Mouse (Mus musculus) CH12.LX (cell line): Measurements from ENCODE around the gene Abtb1. TPM values are rescaled to one million over a fixed set of nuclear protein-coding genes. Genes with fewer than 3 reads are reported as not detected.
A peak's percentile ranks its signal among the peaks of the same experiment; 100 is the strongest.

ENCODE experiments used
- DNase-seq: peaks from one replicate; pipeline ENCODE4 v3.0.0-alpha.2; 2013; ENCODE audit errors: extremely low read depth
- H3K27ac ChIP-seq: 2 replicates; pipeline ENCODE4 v1.5.1; 2012; ENCODE audit warnings: low read depth, mild to moderate bottlenecking, control low read depth, moderate library complexity; ENCODE audit not compliant: insufficient read depth
- H3K27me3 ChIP-seq: replicated peaks from 2 replicates; pipeline ENCODE3; 2012; ENCODE audit warnings: inconsistent platforms
- H3K36me3 ChIP-seq, 2 experiments: replicated peaks in 1 of 2; 2 replicates each; pipeline versions ENCODE3 to v1.6.1; 2012; ENCODE audit warnings: inconsistent platforms in 1 of 2, low read length in 1 of 2, mild to moderate bottlenecking in 1 of 2, mixed read lengths in 1 of 2, moderate library complexity in 1 of 2; ENCODE audit not compliant: control insufficient read depth in 1 of 2, insufficient read depth in 1 of 2
- H3K4me1 ChIP-seq, 2 experiments: 2 replicates each; pipeline ENCODE4 v1.6.1; 2012; ENCODE audit warnings: inconsistent platforms in 1 of 2, moderate library complexity in 1 of 2; ENCODE audit not compliant: insufficient read depth in 2 of 2, control insufficient read depth in 1 of 2
- H3K4me2 ChIP-seq: 2 replicates; pipeline ENCODE4 v1.6.1; 2012; ENCODE audit warnings: low read depth, mild to moderate bottlenecking, control low read depth; ENCODE audit not compliant: poor library complexity, insufficient read depth, severe bottlenecking
- H3K4me3 ChIP-seq, 3 experiments: fragments of 150-350 bp in 1 of 3; sonication (generic) in 1 of 3; replicated peaks in 1 of 3; 2 replicates each; pipeline versions ENCODE3 to v1.5.1; 2011 to 2012; ENCODE audit warnings: low read depth in 2 of 3, low read length in 2 of 3, mild to moderate bottlenecking in 2 of 3, moderate library complexity in 2 of 3, control low read depth in 1 of 3, improper control_type of control experiment in 1 of 3, inconsistent platforms in 1 of 3, mixed read lengths in 1 of 3; ENCODE audit not compliant: poor library complexity in 1 of 3
- H3K79me2 ChIP-seq: replicated peaks from 2 replicates; pipeline ENCODE4 v1.6.1; 2012; ENCODE audit warnings: mild to moderate bottlenecking, moderate library complexity; ENCODE audit not compliant: control insufficient read depth, poor library complexity, insufficient read depth, severe bottlenecking; ENCODE audit errors: extremely low read depth
- H3K9ac ChIP-seq: 2 replicates; pipeline ENCODE4 v1.6.1; 2012; ENCODE audit warnings: low read depth, mild to moderate bottlenecking, control low read depth, moderate library complexity; ENCODE audit not compliant: insufficient read depth
- H3K9me3 ChIP-seq: replicated peaks from 2 replicates; pipeline ENCODE3; 2012; ENCODE audit warnings: low read length, inconsistent platforms, mixed read lengths
- BHLHE40 ChIP-seq: IDR thresholded peaks from 2 replicates; pipeline ENCODE4 v1.6.1; 2011; ENCODE audit warnings: mild to moderate bottlenecking, low read depth, low read length, improper control_type of control experiment
- CHD1 ChIP-seq: IDR thresholded peaks from 2 replicates; pipeline ENCODE4 v1.6.1; 2012; ENCODE audit warnings: low read depth, low read length, improper control_type of control experiment, inconsistent platforms
- CHD2 ChIP-seq: IDR thresholded peaks from 2 replicates; pipeline ENCODE4 v1.6.1; 2011; ENCODE audit warnings: low read length, improper control_type of control experiment
- CTCF ChIP-seq, 2 experiments: IDR thresholded peaks in 1 of 2; conservative IDR thresholded peaks in 1 of 2; 2 replicates each; pipeline ENCODE4 v1.5.1; 2011 to 2012; ENCODE audit warnings: low read depth in 2 of 2, low read length in 2 of 2, improper control_type of control experiment in 1 of 2, inconsistent platforms in 1 of 2, mild to moderate bottlenecking in 1 of 2, moderate library complexity in 1 of 2
- E2F4 ChIP-seq: IDR thresholded peaks from 2 replicates; pipeline ENCODE4 v1.6.1; 2011; ENCODE audit warnings: low read depth, low read length, improper control_type of control experiment; ENCODE audit not compliant: insufficient replicate concordance
- ELF1 ChIP-seq: IDR thresholded peaks from 2 replicates; pipeline ENCODE4 v1.6.1; 2014; ENCODE audit warnings: low read depth, mild to moderate bottlenecking, inconsistent platforms, low read length, improper control_type of control experiment
- EP300 ChIP-seq: IDR thresholded peaks from 2 replicates; pipeline ENCODE4 v1.6.1; 2011; ENCODE audit warnings: low read length, improper control_type of control experiment
- ETS1 ChIP-seq: conservative IDR thresholded peaks from 2 replicates; pipeline ENCODE4 v1.6.1; 2012; ENCODE audit warnings: low read depth, mild to moderate bottlenecking, inconsistent platforms, low read length, improper control_type of control experiment, moderate library complexity
- GABPA ChIP-seq: IDR thresholded peaks from 2 replicates; pipeline ENCODE4 v1.6.1; 2012; ENCODE audit warnings: low read depth, low read length, improper control_type of control experiment, inconsistent platforms; ENCODE audit not compliant: insufficient replicate concordance
- HCFC1 ChIP-seq: IDR thresholded peaks from 2 replicates; pipeline ENCODE4 v1.6.1; 2012; ENCODE audit warnings: low read depth, mild to moderate bottlenecking, inconsistent platforms, low read length, improper control_type of control experiment
- IRF4 ChIP-seq: IDR thresholded peaks from 2 replicates; pipeline ENCODE4 v1.6.1; 2014; ENCODE audit warnings: low read depth, mild to moderate bottlenecking, inconsistent platforms, low read length, improper control_type of control experiment
- JUN ChIP-seq: IDR thresholded peaks from 2 replicates; pipeline ENCODE4 v1.6.1; 2011; ENCODE audit warnings: low read depth, mild to moderate bottlenecking, low read length, improper control_type of control experiment, moderate library complexity; ENCODE audit not compliant: insufficient read depth
- JUND ChIP-seq: conservative IDR thresholded peaks from 2 replicates; pipeline ENCODE4 v1.6.1; 2011; ENCODE audit warnings: low read depth, low read length, improper control_type of control experiment
- KAT2A ChIP-seq: IDR thresholded peaks from 2 replicates; pipeline ENCODE4 v1.6.1; 2012; ENCODE audit warnings: low read length, improper control_type of control experiment, inconsistent platforms; ENCODE audit not compliant: insufficient replicate concordance
- MAFK ChIP-seq: IDR thresholded peaks from 2 replicates; pipeline ENCODE4 v1.6.1; 2011; ENCODE audit warnings: low read length, improper control_type of control experiment; ENCODE audit not compliant: insufficient replicate concordance
- MAX ChIP-seq: IDR thresholded peaks from 2 replicates; pipeline ENCODE4 v1.6.1; 2011; ENCODE audit warnings: low read length, improper control_type of control experiment
- MAZ ChIP-seq: IDR thresholded peaks from 2 replicates; pipeline ENCODE4 v1.6.1; 2012; ENCODE audit warnings: low read depth, mild to moderate bottlenecking, inconsistent platforms, low read length, improper control_type of control experiment, moderate library complexity
- MEF2A ChIP-seq: IDR thresholded peaks from 2 replicates; pipeline ENCODE4 v1.6.1; 2014; ENCODE audit warnings: low read depth, mild to moderate bottlenecking, inconsistent platforms, low read length, improper control_type of control experiment, borderline replicate concordance
- MXI1 ChIP-seq: IDR thresholded peaks from 2 replicates; pipeline ENCODE4 v1.6.1; 2011; ENCODE audit warnings: mild to moderate bottlenecking, low read depth, low read length, improper control_type of control experiment
- MYC ChIP-seq: IDR thresholded peaks from 2 replicates; pipeline ENCODE4 v1.6.1; 2011; ENCODE audit warnings: low read depth, mild to moderate bottlenecking, improper control_type of control experiment, low read length
- NELFE ChIP-seq: IDR thresholded peaks from 2 replicates; pipeline ENCODE4 v1.6.1; 2011; ENCODE audit warnings: low read depth, low read length, improper control_type of control experiment
- NRF1 ChIP-seq: IDR thresholded peaks from 2 replicates; pipeline ENCODE4 v1.6.1; 2014; ENCODE audit warnings: low read depth, mild to moderate bottlenecking, inconsistent platforms, low read length, improper control_type of control experiment, moderate library complexity
- PAX5 ChIP-seq: IDR thresholded peaks from 2 replicates; pipeline ENCODE4 v1.6.1; 2012; ENCODE audit warnings: low read length, inconsistent platforms, mixed read lengths
- POLR2A ChIP-seq: IDR thresholded peaks from 2 replicates; pipeline ENCODE4 v1.6.1; 2011; ENCODE audit warnings: low read depth, mild to moderate bottlenecking, improper control_type of control experiment, low read length
- POLR2AphosphoS2 ChIP-seq: IDR thresholded peaks from 2 replicates; pipeline ENCODE4 v1.6.1; 2011; ENCODE audit warnings: low read depth, low read length, improper control_type of control experiment
- RAD21 ChIP-seq: IDR thresholded peaks from 2 replicates; pipeline ENCODE4 v1.6.1; 2011; ENCODE audit warnings: low read depth, mild to moderate bottlenecking, low read length, improper control_type of control experiment, moderate library complexity
- RCOR1 ChIP-seq: conservative IDR thresholded peaks from 2 replicates; pipeline ENCODE4 v1.6.1; 2012; ENCODE audit warnings: low read depth, mild to moderate bottlenecking, inconsistent platforms, low read length, improper control_type of control experiment
- SIN3A ChIP-seq: IDR thresholded peaks from 2 replicates; pipeline ENCODE4 v1.6.1; 2012; ENCODE audit warnings: low read length, improper control_type of control experiment, inconsistent platforms
- SMC3 ChIP-seq: IDR thresholded peaks from 2 replicates; pipeline ENCODE4 v1.6.1; 2011; ENCODE audit warnings: low read depth, low read length, improper control_type of control experiment
- TBP ChIP-seq: conservative IDR thresholded peaks from 2 replicates; pipeline ENCODE4 v1.6.1; 2011; ENCODE audit warnings: low read depth, low read length, improper control_type of control experiment
- TCF12 ChIP-seq: IDR thresholded peaks from 2 replicates; pipeline ENCODE4 v1.6.1; 2014; ENCODE audit warnings: low read depth, mild to moderate bottlenecking, inconsistent platforms, low read length, improper control_type of control experiment
- UBTF ChIP-seq: IDR thresholded peaks from 2 replicates; pipeline ENCODE4 v1.6.1; 2012; ENCODE audit warnings: low read depth, mild to moderate bottlenecking, inconsistent platforms, low read length, improper control_type of control experiment, moderate library complexity
- USF1 ChIP-seq: IDR thresholded peaks from 2 replicates; pipeline ENCODE4 v1.6.1; 2014; ENCODE audit warnings: low read depth, mild to moderate bottlenecking, inconsistent platforms, low read length, improper control_type of control experiment
- USF2 ChIP-seq: conservative IDR thresholded peaks from 2 replicates; pipeline ENCODE4 v1.6.1; 2011; ENCODE audit warnings: low read depth, low read length, improper control_type of control experiment
- ZC3H11A ChIP-seq: IDR thresholded peaks from 2 replicates; pipeline ENCODE4 v1.6.1; 2012; ENCODE audit warnings: low read depth, mild to moderate bottlenecking, inconsistent platforms, low read length, improper control_type of control experiment
- ZKSCAN1 ChIP-seq: IDR thresholded peaks from 2 replicates; pipeline ENCODE4 v1.6.1; 2012; ENCODE audit warnings: low read depth, inconsistent platforms, low read length, improper control_type of control experiment, borderline replicate concordance
- ZMIZ1 ChIP-seq: IDR thresholded peaks from 2 replicates; pipeline ENCODE4 v1.6.1; 2012; ENCODE audit warnings: low read depth, mild to moderate bottlenecking, inconsistent platforms, low read length, improper control_type of control experiment
- ZNF384 ChIP-seq: IDR thresholded peaks from 2 replicates; pipeline ENCODE4 v1.6.1; 2012; ENCODE audit warnings: low read depth, low read length, improper control_type of control experiment, inconsistent platforms
- dilution Hi-C: fragments of 300-500 bp; cut with MboI; formaldehyde crosslinking; loops from 2 replicates; pipeline ENCODE4 v1.14.3; 2020; ENCODE audit warnings: low sequenced_read_pairs; ENCODE audit not compliant: extremely low pct_unique_long_range_greater_than_20kb, extremely low pct_ligation_motif_present
- in situ Hi-C: fragments of 300-500 bp; cut with MboI; formaldehyde crosslinking; loops from 3 replicates; pipeline ENCODE4 v1.14.3; 2019; ENCODE audit warnings: low sequenced_read_pairs, low pct_ligation_motif_present, low pct_unique_long_range_greater_than_20kb, mixed read lengths
- polyA plus RNA-seq: library from polyadenylated mRNA; unstranded; fragments of >175 nt; gene quantifications from 2 replicates; pipeline ENCODE4 v1.2.1, GENCODE M21; 2012; ENCODE audit warnings: low read depth; ENCODE audit not compliant: insufficient read length
- total RNA-seq, 2 experiments: library from RNA; depleted of rRNA; stranded (reverse); fragments of 300-350 nt in 1 of 2; fragments of >200 nt in 1 of 2; gene quantifications; 2 replicates each; pipeline ENCODE4 v1.2.3; 2012 to 2014

Abtb1 gene
- total and polyA plus RNA-seq, 3 experiments: 13.0 to 20.8 (median 18.4) TPM

- no peak for TF ChIP-seq ZMIZ1
- 0 out of 2 replicates have a peak, but pooled peaks have one; percentile 53 for TF ChIP-seq MAZ
- 0 out of 2 replicates have a peak, but pooled peaks have one; percentile 39 for TF ChIP-seq MAFK
- TF ChIP-seq ZNF384: peak; percentile 52; the same call in 1 of the 2 replicates
- peak; percentile 85 for TF ChIP-seq BHLHE40
- 0 out of 2 replicates have a peak, but pooled peaks have one; percentile 45 for TF ChIP-seq KAT2A
- TF ChIP-seq TBP: no peak
- 0 out of 2 replicates have a peak, but pooled peaks have one; percentile 14 for TF ChIP-seq NRF1
- peak; percentile 49; the same call in 1 of the 2 replicates for TF ChIP-seq TCF12
- TF ChIP-seq ZKSCAN1: no peak
- TF ChIP-seq UBTF: no peak
- TF ChIP-seq IRF4: peak; percentile 72
- TF ChIP-seq JUND: no peak
- no peak for TF ChIP-seq JUN
- TF ChIP-seq CHD1: no peak
- TF ChIP-seq NELFE: peak; percentile 50; the same call in 1 of the 2 replicates
- TF ChIP-seq PAX5: no peak
- peak; percentile 38; the same call in 1 of the 2 replicates for TF ChIP-seq POLR2A
- peak; percentile 73 to 91 for TF ChIP-seq CTCF (conservative IDR thresholded peaks at IDR 0.05 in 1 of 2, IDR thresholded peaks at IDR 0.05 in 1 of 2; ENCODE audit: low read depth in 2 of 2, low read length in 2 of 2)
- TF ChIP-seq CHD2: no peak
- TF ChIP-seq ELF1: peak; percentile 39; the same call in 1 of the 2 replicates
- TF ChIP-seq MAX: peak; percentile 47
- TF ChIP-seq HCFC1: peak; percentile 43
- no peak for TF ChIP-seq EP300
- peak; percentile 69 for TF ChIP-seq MEF2A
- peak; percentile 95 for TF ChIP-seq SMC3
- TF ChIP-seq ETS1: peak; percentile 51; the same call in 1 of the 2 replicates
- 0 out of 2 replicates have a peak, but pooled peaks have one; percentile 47 for TF ChIP-seq MXI1
- TF ChIP-seq USF2: no peak
- no peak; the same call in 1 of the 2 replicates for TF ChIP-seq POLR2AphosphoS2
- 0 out of 2 replicates have a peak, but pooled peaks have one; percentile 19 for TF ChIP-seq E2F4
- peak; percentile 76 for TF ChIP-seq ZC3H11A
- TF ChIP-seq RCOR1: no peak
- TF ChIP-seq RAD21: peak; percentile 74
- TF ChIP-seq SIN3A: 0 out of 2 replicates have a peak, but pooled peaks have one; percentile 46
- TF ChIP-seq MYC: peak; percentile 82; the same call in 1 of the 2 replicates
- TF ChIP-seq USF1: no peak
- TF ChIP-seq GABPA: no peak
- no peak overlapping the region for H3K9ac ChIP-seq
- peaks cover 18 to 29% of the 10 kb centered on the region in 2 experiments for H3K36me3 ChIP-seq
- H3K79me2 ChIP-seq: no peaks in the 10 kb centered on the region
- peak overlapping the region; percentile 95; the same call in 1 of the 2 replicates for H3K27ac ChIP-seq
- no peaks in the 10 kb centered on the region for H3K9me3 ChIP-seq
- no peak overlapping the region for H3K4me3 ChIP-seq
- no peak overlapping the region for H3K4me2 ChIP-seq
- dilution Hi-C loops (no loop called here), in situ Hi-C loops (no loop called here)
- DNase-seq: peak; percentile 89
- peaks cover 72 to 86% of the 10 kb centered on the region in 2 experiments for H3K4me1 ChIP-seq
- H3K27me3 ChIP-seq: no peaks in the 10 kb centered on the region
These were observed 10.3 kb downstream of the Abtb1 start for GRCm38 (mm10) chr6:88831456-88831855.
